Mouse (Mus musculus) stomach, embryonic 14.5 days (tissue): Measurements from ENCODE around the gene Traf3ip3. TPM values are rescaled to one million over a fixed set of nuclear protein-coding genes. Genes with fewer than 3 reads are reported as not detected.

Experiments used
- ATAC-seq: fragments of 200-750 bp; cut with Nextera tagmentation; 2 replicates; pipeline ENCODE4 v1.8.0; 2017; ENCODE audit warnings: low read depth, moderate TSS enrichment; ENCODE audit not compliant: insufficient number of reproducible peaks, insufficient read depth, low FRiP score
- H3K27ac ChIP-seq: fragments of 300-500 bp; sonication (generic); 2 replicates; pipeline ENCODE4 v1.5.1; 2014; ENCODE audit warnings: mild to moderate bottlenecking, low read length, moderate library complexity, mixed read lengths
- H3K27me3 ChIP-seq: fragments of 300-500 bp; sonication (generic); 2 replicates; pipeline ENCODE4 v1.6.1; 2014; ENCODE audit warnings: low read length, control low read depth, mixed read lengths; ENCODE audit not compliant: control insufficient read depth, insufficient read depth
- H3K36me3 ChIP-seq: fragments of 300-500 bp; sonication (generic); 2 replicates; pipeline ENCODE4 v1.6.1; 2014; ENCODE audit warnings: mild to moderate bottlenecking, control low read depth, low read length, moderate library complexity, mixed read lengths; ENCODE audit not compliant: control insufficient read depth, insufficient read depth
- H3K4me1 ChIP-seq: fragments of 300-500 bp; sonication (generic); 2 replicates; pipeline ENCODE4 v1.6.1; 2014; ENCODE audit warnings: low read length, control low read depth, mixed read lengths; ENCODE audit not compliant: control insufficient read depth, insufficient read depth
- H3K4me2 ChIP-seq: fragments of 300-500 bp; sonication (generic); replicated peaks from 2 replicates; pipeline ENCODE4 v1.6.1; 2014; ENCODE audit warnings: low read depth, low read length, control low read depth
- H3K4me3 ChIP-seq: fragments of 300-500 bp; sonication (generic); 2 replicates; pipeline ENCODE4 v1.5.1; 2014; ENCODE audit warnings: low read depth, low read length, control low read depth
- H3K9ac ChIP-seq: fragments of 300-500 bp; sonication (generic); replicated peaks from 2 replicates; pipeline ENCODE4 v1.6.1; 2014; ENCODE audit warnings: low read depth, mild to moderate bottlenecking, control low read depth, low read length, moderate library complexity, mixed read lengths
- H3K9me3 ChIP-seq: fragments of 300-500 bp; sonication (generic); 2 replicates; pipeline ENCODE4 v1.6.1; 2016; ENCODE audit warnings: low read depth, low read length, control low read depth; ENCODE audit not compliant: control insufficient read depth
- WGBS: fragments of 180-500 bp; shearing (Covaris S2); extraction: QIAGEN DNeasy Blood & Tissue Kit; methylation state at CpG from one replicate; pipeline ENCODE4 v1.1.7; 2014; 5-methylcytosine and 5-hydroxymethylcytosine counted together
- polyA plus RNA-seq: library from polyadenylated mRNA; unstranded; fragments of >200 nt; fragmentation: Nextera tagmentation; extraction: Ambion mirVana; gene quantifications from 2 replicates; pipeline ENCODE4 v1.2.1, GENCODE M21; 2014

Traf3ip3 gene
- polyA plus RNA-seq, 1 experiment from 2014 or later: 1.4 TPM

DNA sequence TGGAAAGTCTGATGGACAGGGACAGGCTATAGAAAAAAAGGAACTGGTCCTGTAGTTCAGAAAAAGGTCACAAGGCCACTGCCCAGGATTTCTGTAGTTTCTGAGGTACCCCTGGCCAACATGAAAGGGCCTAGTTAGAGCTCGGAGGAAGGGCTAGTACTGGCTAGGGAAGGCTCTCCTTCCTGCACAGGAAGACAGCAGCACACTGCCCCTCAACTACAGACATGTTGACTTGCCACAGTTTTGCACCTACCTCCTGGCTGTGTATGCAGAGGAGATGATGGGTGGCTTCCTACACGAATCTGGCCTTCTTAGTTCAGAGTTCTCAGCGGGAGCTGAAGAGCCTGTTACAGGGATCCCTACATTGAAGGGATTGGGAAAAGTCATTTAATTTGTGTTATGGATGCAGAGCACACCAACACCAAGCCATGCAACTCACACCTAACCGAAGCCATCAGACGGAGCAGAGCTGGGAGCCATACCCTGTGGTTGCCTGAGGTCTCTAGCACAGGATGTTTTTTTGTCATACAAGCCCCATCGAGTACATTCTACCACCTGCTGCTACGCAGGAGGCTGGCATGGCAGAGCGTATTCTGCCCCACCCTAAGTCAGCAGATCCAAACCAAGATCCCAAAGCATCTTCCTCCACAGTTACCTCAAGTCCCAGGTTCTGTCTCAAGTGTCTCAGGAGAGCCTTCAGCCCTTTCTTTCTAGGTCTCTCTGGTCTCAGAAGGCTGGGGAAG is 692 bp downstream of the Traf3ip3 start:
- no peak for ATAC-seq
- H3K9ac ChIP-seq: no peak overlapping the region
- no peak overlapping the region for H3K4me2 ChIP-seq
- no peak overlapping the region for H3K4me3 ChIP-seq
- no peaks in the 10 kb centered on the region for H3K4me1 ChIP-seq
- no peaks in the 10 kb centered on the region for H3K9me3 ChIP-seq
- no peaks in the 10 kb centered on the region for H3K27me3 ChIP-seq
- H3K27ac ChIP-seq: no peak overlapping the region
- WGBS: 84% methylated on average over 8 of the region's 8 CpGs
- H3K36me3 ChIP-seq: no peaks in the 10 kb centered on the region

DNA sequence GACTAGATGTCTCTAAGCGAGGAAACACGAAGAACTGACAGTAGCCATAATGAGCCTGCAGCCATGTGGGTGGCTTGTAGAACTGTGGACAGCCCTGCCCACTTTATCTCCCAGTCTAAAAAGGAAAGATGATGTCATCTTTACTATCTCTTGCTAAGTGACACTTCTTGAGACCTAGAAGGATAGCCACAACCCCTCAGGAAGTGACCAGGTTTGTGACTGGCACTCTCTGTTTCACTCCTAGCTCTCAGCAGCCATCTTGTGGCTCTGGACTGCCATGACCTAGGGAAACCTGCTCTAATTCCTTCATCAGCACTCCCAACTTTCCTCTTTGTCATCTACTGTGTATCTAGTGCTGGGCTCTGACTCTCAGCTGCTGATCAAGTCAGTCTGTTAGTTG is 3.2 kb downstream of the Traf3ip3 start:
- Histone ChIP-seq H3K36me3 (no peaks in the 10 kb centered on the region), H3K27me3 (no peaks in the 10 kb centered on the region), H3K27ac (no peak overlapping the region), H3K9ac (no peak overlapping the region), H3K9me3 (no peaks in the 10 kb centered on the region), H3K4me3 (no peak overlapping the region), H3K4me2 (no peak overlapping the region), H3K4me1 (no peaks in the 10 kb centered on the region)
- WGBS: 90% methylated on average over 2 of the region's 2 CpGs
- ATAC-seq: no peak

DNA sequence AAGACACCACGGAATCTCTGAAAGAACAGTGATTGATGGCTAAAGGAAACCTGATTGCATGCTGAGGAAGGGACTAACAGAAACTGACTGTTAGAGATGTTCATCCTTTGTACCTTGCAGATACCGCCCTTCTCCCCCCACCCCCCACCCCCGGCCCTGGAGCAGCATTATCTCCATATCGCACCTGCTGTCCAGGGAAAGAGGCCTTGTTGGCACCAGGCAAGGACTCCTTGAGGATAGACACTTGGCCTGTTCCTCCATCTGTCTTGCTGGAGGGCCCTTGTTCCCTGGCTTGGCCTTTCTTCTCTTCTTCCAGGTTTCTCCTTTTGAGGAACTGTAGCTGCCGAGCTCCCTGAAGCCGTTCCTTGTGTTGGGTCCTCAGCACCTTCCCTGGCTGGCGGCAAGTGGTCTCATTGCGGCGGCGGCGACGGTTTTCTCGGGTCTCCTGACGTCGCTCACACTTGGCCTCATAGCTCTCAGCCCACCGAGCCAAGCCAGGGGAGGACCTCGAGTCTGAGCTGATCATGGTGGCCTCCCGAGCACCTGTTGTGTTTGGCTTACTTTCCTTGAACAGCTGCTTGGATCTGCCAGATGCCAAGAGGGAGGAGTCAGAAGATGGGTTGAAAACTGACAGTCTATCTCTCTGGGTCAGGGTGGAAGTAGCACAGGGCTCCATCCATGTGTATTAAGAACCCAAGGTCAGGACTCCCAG is 3.9 kb downstream of the Traf3ip3 start:
- Histone ChIP-seq H3K9me3 (no peaks in the 10 kb centered on the region), H3K4me1 (no peaks in the 10 kb centered on the region), H3K27me3 (no peaks in the 10 kb centered on the region), H3K4me2 (no peak overlapping the region), H3K36me3 (no peaks in the 10 kb centered on the region), H3K27ac (no peak overlapping the region), H3K4me3 (no peak overlapping the region), H3K9ac (no peak overlapping the region)
- WGBS: 83% methylated on average over 18 of the region's 18 CpGs
- ATAC-seq: no peak

- Histone ChIP-seq H3K4me3 (no peak overlapping the region), H3K9me3 (no peaks in the 10 kb centered on the region), H3K27me3 (no peaks in the 10 kb centered on the region), H3K4me1 (peaks cover 3% of the 10 kb centered on the region), H3K36me3 (no peaks in the 10 kb centered on the region), H3K9ac (no peak overlapping the region), H3K27ac (no peak overlapping the region), H3K4me2 (no peak overlapping the region)
- WGBS: 56% methylated on average over 3 of the region's 3 CpGs
- ATAC-seq: no peak
These were observed 6.2 kb downstream of the Traf3ip3 start for GRCm38 (mm10) chr1:193195169-193195810.

GRCm38 (mm10) chr1:193194416-193195140 is 6.9 kb downstream of the Traf3ip3 start:
- H3K27ac ChIP-seq: no peak overlapping the region
- H3K9ac ChIP-seq: no peak overlapping the region
- H3K27me3 ChIP-seq: no peaks in the 10 kb centered on the region
- H3K4me2 ChIP-seq: no peak overlapping the region
- no peak for ATAC-seq
- H3K9me3 ChIP-seq: no peaks in the 10 kb centered on the region
- no peaks in the 10 kb centered on the region for H3K36me3 ChIP-seq
- H3K4me1 ChIP-seq: peaks cover 10% of the 10 kb centered on the region
- no peak overlapping the region for H3K4me3 ChIP-seq
- 78% methylated on average over 3 of the region's 3 CpGs for WGBS

DNA sequence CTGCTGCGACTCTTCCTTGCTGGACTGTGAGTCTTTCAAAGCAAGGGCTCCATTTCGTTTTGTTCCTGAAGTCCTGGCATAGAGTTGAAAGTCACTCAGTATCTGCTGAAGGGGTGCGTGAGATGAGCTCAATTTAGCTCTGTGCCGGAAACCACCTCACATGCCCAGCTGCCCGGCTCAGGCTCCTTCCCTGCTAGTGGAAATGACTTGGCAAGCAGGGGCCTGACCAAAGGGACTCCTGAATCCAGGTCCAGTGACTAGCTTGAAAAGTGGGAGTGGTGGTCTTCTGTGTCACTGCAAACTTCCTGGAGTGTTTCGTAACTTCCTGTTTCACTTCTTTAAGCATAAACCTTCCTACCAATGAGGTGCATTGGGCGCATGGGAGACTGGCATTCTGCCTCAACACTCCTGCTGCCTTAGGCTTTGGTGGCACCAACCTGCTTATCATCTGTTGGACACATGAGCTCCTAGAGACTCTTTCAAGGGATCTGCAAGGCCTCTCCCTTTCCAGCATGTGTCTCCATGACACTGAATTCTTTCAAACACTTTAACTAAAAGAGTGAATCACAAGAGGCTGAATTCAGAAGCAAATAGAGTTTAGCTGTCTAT is 9.7 kb downstream of the Traf3ip3 start:
- WGBS: 82% methylated on average over 7 of the region's 7 CpGs
- ATAC-seq: no peak
- no peak overlapping the region for H3K27ac ChIP-seq
- no peaks in the 10 kb centered on the region for H3K9me3 ChIP-seq
- no peak overlapping the region for H3K4me3 ChIP-seq
- H3K9ac ChIP-seq: no peak overlapping the region
- H3K4me2 ChIP-seq: no peak overlapping the region
- H3K27me3 ChIP-seq: no peaks in the 10 kb centered on the region
- peaks cover 27% of the 10 kb centered on the region for H3K4me1 ChIP-seq
- H3K36me3 ChIP-seq: no peaks in the 10 kb centered on the region

GRCm38 (mm10) chr1:193189771-193190170 is 11.7 kb downstream of the Traf3ip3 start:
- Histone ChIP-seq H3K4me1 (peaks cover 27% of the 10 kb centered on the region), H3K9me3 (no peaks in the 10 kb centered on the region), H3K27me3 (no peaks in the 10 kb centered on the region), H3K27ac (peak overlapping the region; percentile 76), H3K36me3 (no peaks in the 10 kb centered on the region), H3K4me3 (no peak overlapping the region), H3K9ac (no peak overlapping the region), H3K4me2 (0 out of 2 replicates have a peak overlapping the region, but pooled peaks have one; percentile 0)
- ATAC-seq: no peak
- WGBS: 26% methylated on average over 3 of the region's 3 CpGs

DNA sequence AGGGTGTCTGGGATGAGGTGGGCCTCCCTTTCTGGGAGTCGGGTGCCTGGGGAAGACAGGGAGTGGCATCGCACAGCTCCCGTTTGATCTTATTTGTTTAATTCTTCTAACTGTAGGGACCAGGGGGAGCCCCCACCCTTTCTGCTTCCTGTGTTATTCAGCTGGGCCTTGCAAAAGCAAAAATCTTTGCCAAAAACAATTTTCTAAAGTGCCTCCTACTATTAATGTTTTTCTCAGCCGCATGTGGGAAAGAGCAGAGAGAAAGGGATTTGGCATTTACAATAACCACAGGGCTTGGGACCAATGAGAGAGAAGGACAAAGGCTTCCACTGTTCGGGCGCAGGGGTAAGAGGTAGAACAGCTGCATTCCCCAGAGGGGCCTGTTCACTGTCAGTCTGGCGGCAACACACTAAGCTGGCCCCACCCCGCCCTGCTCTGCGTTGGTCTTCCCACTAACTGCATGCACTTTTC is 12.3 kb downstream of the Traf3ip3 start:
- H3K4me2 ChIP-seq: peak overlapping the region; percentile 0; the same call in 1 of the 2 replicates
- H3K27ac ChIP-seq: peak overlapping the region; percentile 76
- H3K9ac ChIP-seq: no peak overlapping the region
- WGBS: 7% methylated on average over 9 of the region's 9 CpGs
- peak; percentile 96 for ATAC-seq
- H3K36me3 ChIP-seq: no peaks in the 10 kb centered on the region
- no peak overlapping the region for H3K4me3 ChIP-seq
- peaks cover 27% of the 10 kb centered on the region for H3K4me1 ChIP-seq
- no peaks in the 10 kb centered on the region for H3K27me3 ChIP-seq
- H3K9me3 ChIP-seq: no peaks in the 10 kb centered on the region
